Mouse (Mus musculus) heart, embryonic 12.5 days (tissue): ENCODE measurements at regions not wholly inside any gene's neighbourhood (a gene's known extent, or its start where the extent isn't known, plus 50 kb on each side); places are given as distances from the start of the nearest gene placed in this dataset.
A peak's percentile ranks its signal among the peaks of the same experiment; 100 is the strongest.

Source experiments
- ATAC-seq: fragments of 200-750 bp; cut with Nextera tagmentation; 2 replicates; pipeline ENCODE4 v1.8.0; 2017; ENCODE audit warnings: moderate TSS enrichment, moderate library complexity; ENCODE audit not compliant: insufficient number of reproducible peaks, low FRiP score
- H3K27ac ChIP-seq: fragments of 300-500 bp; sonication (generic); 2 replicates; pipeline ENCODE4 v1.5.1; 2016; ENCODE audit warnings: mild to moderate bottlenecking, moderate library complexity; ENCODE audit not compliant: poor library complexity, severe bottlenecking
- H3K27me3 ChIP-seq: fragments of 300-500 bp; sonication (generic); replicated peaks from 2 replicates; pipeline ENCODE4 v1.6.1; 2016; ENCODE audit warnings: mild to moderate bottlenecking, moderate library complexity
- H3K36me3 ChIP-seq: fragments of 300-500 bp; sonication (generic); 2 replicates; pipeline ENCODE4 v1.6.1; 2016; ENCODE audit warnings: mild to moderate bottlenecking, moderate library complexity
- H3K4me1 ChIP-seq: fragments of 300-500 bp; sonication (generic); replicated peaks from 2 replicates; pipeline ENCODE4 v1.6.1; 2016; ENCODE audit warnings: mild to moderate bottlenecking
- H3K4me2 ChIP-seq: fragments of 300-500 bp; sonication (generic); 2 replicates; pipeline ENCODE4 v1.6.1; 2016; ENCODE audit warnings: mild to moderate bottlenecking, moderate library complexity
- H3K4me3 ChIP-seq: fragments of 300-500 bp; sonication (generic); 2 replicates; pipeline ENCODE4 v1.5.1; 2016; ENCODE audit warnings: mild to moderate bottlenecking
- H3K9ac ChIP-seq: fragments of 300-500 bp; sonication (generic); 2 replicates; pipeline ENCODE4 v1.6.1; 2016; ENCODE audit warnings: mild to moderate bottlenecking, moderate library complexity
- H3K9me3 ChIP-seq: fragments of 300-500 bp; sonication (generic); replicated peaks from 2 replicates; pipeline ENCODE4 v1.6.1; 2016; ENCODE audit warnings: mild to moderate bottlenecking, moderate library complexity
- WGBS: fragments of 180-500 bp; shearing (Covaris S2); methylation state at CpG from one replicate; pipeline ENCODE4 v1.1.7; 2016; 5-methylcytosine and 5-hydroxymethylcytosine counted together

GRCm38 (mm10) chr15:97459606-97460359 is 212.7 kb upstream of the Amigo2 start:
- WGBS: 84% methylated on average over 19 of the region's 19 CpGs
- Histone ChIP-seq H3K4me2 (no peak overlapping the region), H3K4me1 (peaks cover 9% of the 10 kb centered on the region; the same call in 1 of the 2 replicates), H3K27me3 (no peaks in the 10 kb centered on the region), H3K9ac (no peak overlapping the region), H3K36me3 (no peaks in the 10 kb centered on the region), H3K27ac (no peak overlapping the region), H3K9me3 (no peaks in the 10 kb centered on the region), H3K4me3 (no peak overlapping the region)
- ATAC-seq: no peak

- no peak for ATAC-seq
- WGBS: 53% methylated on average over 11 of the region's 11 CpGs
- Histone ChIP-seq H3K4me2 (peak overlapping the region; percentile 52), H3K4me3 (no peak overlapping the region), H3K9ac (no peak overlapping the region), H3K4me1 (peaks cover 9% of the 10 kb centered on the region; the same call in 1 of the 2 replicates), H3K27ac (no peak overlapping the region), H3K36me3 (no peaks in the 10 kb centered on the region), H3K27me3 (no peaks in the 10 kb centered on the region), H3K9me3 (no peaks in the 10 kb centered on the region)
These were observed 211.7 kb upstream of the Amigo2 start for GRCm38 (mm10) chr15:97458748-97459221.

- peaks cover 9% of the 10 kb centered on the region; the same call in 1 of the 2 replicates for H3K4me1 ChIP-seq
- H3K9ac ChIP-seq: no peak overlapping the region
- H3K36me3 ChIP-seq: no peaks in the 10 kb centered on the region
- no peak overlapping the region for H3K4me3 ChIP-seq
- H3K27me3 ChIP-seq: no peaks in the 10 kb centered on the region
- no peak for ATAC-seq
- no peaks in the 10 kb centered on the region for H3K9me3 ChIP-seq
- peak overlapping the region; percentile 52 for H3K4me2 ChIP-seq
- no peak overlapping the region for H3K27ac ChIP-seq
- WGBS: 32% methylated on average over 17 of the region's 17 CpGs
These were observed 211.2 kb upstream of the Amigo2 start for GRCm38 (mm10) chr15:97458139-97458747.

- WGBS: 79% methylated on average over 8 of the region's 8 CpGs
These were observed 210.4 kb upstream of the Amigo2 start for GRCm38 (mm10) chr15:97457468-97457867.

GRCm38 (mm10) chr15:97456991-97457390 is 209.9 kb upstream of the Amigo2 start:
- 85% methylated on average over 16 of the region's 16 CpGs for WGBS
- ATAC-seq: no peak
- no peak overlapping the region for H3K9ac ChIP-seq
- no peaks in the 10 kb centered on the region for H3K27me3 ChIP-seq
- H3K4me2 ChIP-seq: no peak overlapping the region
- no peaks in the 10 kb centered on the region for H3K9me3 ChIP-seq
- no peaks in the 10 kb centered on the region for H3K36me3 ChIP-seq
- H3K4me3 ChIP-seq: no peak overlapping the region
- no peak overlapping the region for H3K27ac ChIP-seq
- H3K4me1 ChIP-seq: peaks cover 9% of the 10 kb centered on the region; the same call in 1 of the 2 replicates

More at GRCm38 (mm10) chr15:97457468-97457867, 210.4 kb upstream of the Amigo2 start:
- Histone ChIP-seq H3K4me3 (no peak overlapping the region), H3K27ac (no peak overlapping the region), H3K4me1 (peaks cover 9% of the 10 kb centered on the region; the same call in 1 of the 2 replicates), H3K9me3 (no peaks in the 10 kb centered on the region), H3K4me2 (no peak overlapping the region), H3K36me3 (no peaks in the 10 kb centered on the region), H3K27me3 (no peaks in the 10 kb centered on the region), H3K9ac (no peak overlapping the region)
- ATAC-seq: no peak

GRCm38 (mm10) chr15:97455672-97456071 is 208.6 kb upstream of the Amigo2 start:
- Histone ChIP-seq H3K9ac (no peak overlapping the region), H3K27ac (no peak overlapping the region), H3K4me3 (no peak overlapping the region), H3K4me2 (no peak overlapping the region), H3K27me3 (no peaks in the 10 kb centered on the region), H3K4me1 (peaks cover 9% of the 10 kb centered on the region; the same call in 1 of the 2 replicates), H3K36me3 (no peaks in the 10 kb centered on the region), H3K9me3 (no peaks in the 10 kb centered on the region)
- 49% methylated on average over 5 of the region's 5 CpGs for WGBS
- ATAC-seq: no peak

- Histone ChIP-seq H3K36me3 (no peaks in the 10 kb centered on the region), H3K27me3 (no peaks in the 10 kb centered on the region), H3K4me2 (no peak overlapping the region), H3K4me3 (no peak overlapping the region), H3K4me1 (no peaks in the 10 kb centered on the region), H3K27ac (no peak overlapping the region), H3K9ac (no peak overlapping the region), H3K9me3 (no peaks in the 10 kb centered on the region)
- WGBS: 79% methylated on average over 3 of the region's 3 CpGs
- no peak for ATAC-seq
These were observed 202.6 kb upstream of the Amigo2 start for GRCm38 (mm10) chr15:97449724-97450123.

GRCm38 (mm10) chr15:97449001-97449400 is 201.9 kb upstream of the Amigo2 start:
- Histone ChIP-seq H3K9ac (no peak overlapping the region), H3K4me3 (no peak overlapping the region), H3K4me2 (no peak overlapping the region), H3K4me1 (no peaks in the 10 kb centered on the region), H3K27ac (no peak overlapping the region), H3K27me3 (no peaks in the 10 kb centered on the region), H3K36me3 (no peaks in the 10 kb centered on the region), H3K9me3 (no peaks in the 10 kb centered on the region)
- 67% methylated on average over 6 of the region's 6 CpGs for WGBS
- no peak for ATAC-seq

- Histone ChIP-seq H3K27me3 (no peaks in the 10 kb centered on the region), H3K9me3 (no peaks in the 10 kb centered on the region), H3K36me3 (no peaks in the 10 kb centered on the region), H3K27ac (no peak overlapping the region), H3K9ac (no peak overlapping the region), H3K4me2 (no peak overlapping the region), H3K4me1 (no peaks in the 10 kb centered on the region), H3K4me3 (no peak overlapping the region)
- no peak for ATAC-seq
- WGBS: 50% methylated on average over 5 of the region's 5 CpGs
These were observed 201.3 kb upstream of the Amigo2 start for GRCm38 (mm10) chr15:97448243-97448880.

GRCm38 (mm10) chr15:97446181-97446580 is 199.1 kb upstream of the Amigo2 start:
- Histone ChIP-seq H3K4me2 (no peak overlapping the region), H3K4me3 (no peak overlapping the region), H3K36me3 (no peaks in the 10 kb centered on the region), H3K4me1 (no peaks in the 10 kb centered on the region), H3K9ac (no peak overlapping the region), H3K9me3 (no peaks in the 10 kb centered on the region), H3K27me3 (no peaks in the 10 kb centered on the region), H3K27ac (no peak overlapping the region)
- WGBS: 78% methylated on average over 9 of the region's 9 CpGs
- ATAC-seq: no peak

- H3K9ac ChIP-seq: no peak overlapping the region
- no peak overlapping the region for H3K4me3 ChIP-seq
- no peaks in the 10 kb centered on the region for H3K9me3 ChIP-seq
- no peaks in the 10 kb centered on the region for H3K36me3 ChIP-seq
- no peaks in the 10 kb centered on the region for H3K4me1 ChIP-seq
- no peak for ATAC-seq
- no peak overlapping the region for H3K4me2 ChIP-seq
- no peak overlapping the region for H3K27ac ChIP-seq
- 76% methylated on average over 5 of the region's 5 CpGs for WGBS
- no peaks in the 10 kb centered on the region for H3K27me3 ChIP-seq
These were observed 191.2 kb upstream of the Amigo2 start for GRCm38 (mm10) chr15:97438235-97438760.
